Mouse (Mus musculus) 416B (cell line): ENCODE results near the gene Slc39a11.
A peak's percentile ranks its signal among the peaks of the same experiment; 100 is the strongest.
"Not testable (repeated sequence)": the region's sequence is repeated elsewhere in the genome, so short reads cannot be mapped to it uniquely, and the experiment has no call there.

ENCODE experiments used
- DNase-seq: peaks from one replicate; pipeline ENCODE4 v3.0.0; 2011; ENCODE audit warnings: low read depth

Gene Slc39a11

GRCm38 (mm10) chr11:113595144-113595543 is 54.7 kb downstream of the Slc39a11 start:
- DNase-seq = no peak

GRCm38 (mm10) chr11:113588936-113589335 is 60.9 kb downstream of the Slc39a11 start:
- no peak for DNase-seq

- no peak for DNase-seq
These were observed 63.5 kb downstream of the Slc39a11 start for GRCm38 (mm10) chr11:113586423-113586822.

GRCm38 (mm10) chr11:113583879-113584661 is 65.8 kb downstream of the Slc39a11 start:
- DNase-seq = no peak

GRCm38 (mm10) chr11:113577221-113577620 is 72.7 kb downstream of the Slc39a11 start:
- no peak for DNase-seq

GRCm38 (mm10) chr11:113572641-113573040 is 77.2 kb downstream of the Slc39a11 start:
- DNase-seq = no peak

- no peak for DNase-seq
These were observed 78.3 kb downstream of the Slc39a11 start for GRCm38 (mm10) chr11:113571616-113572015.

- no peak for DNase-seq
These were observed 80.9 kb downstream of the Slc39a11 start for GRCm38 (mm10) chr11:113568999-113569398.

GRCm38 (mm10) chr11:113567926-113568325 is 82.0 kb downstream of the Slc39a11 start:
- not testable (repeated sequence) for DNase-seq

- peak; percentile 90 for DNase-seq
These were observed 84.6 kb downstream of the Slc39a11 start for GRCm38 (mm10) chr11:113565006-113565995.

- DNase-seq = no peak
These were observed 87.6 kb downstream of the Slc39a11 start for GRCm38 (mm10) chr11:113562326-113562725.

GRCm38 (mm10) chr11:113560150-113560549 is 89.7 kb downstream of the Slc39a11 start:
- DNase-seq = no peak

- no peak for DNase-seq
These were observed 91.4 kb downstream of the Slc39a11 start for GRCm38 (mm10) chr11:113558505-113558904.

- no peak for DNase-seq
These were observed 93.7 kb downstream of the Slc39a11 start for GRCm38 (mm10) chr11:113556142-113556541.

GRCm38 (mm10) chr11:113554701-113555360 is 95.0 kb downstream of the Slc39a11 start:
- peak; percentile 26 for DNase-seq

- no peak for DNase-seq
These were observed 95.7 kb downstream of the Slc39a11 start for GRCm38 (mm10) chr11:113554194-113554593.

- no peak for DNase-seq
These were observed 96.3 kb downstream of the Slc39a11 start for GRCm38 (mm10) chr11:113553605-113554004.

- no peak for DNase-seq
These were observed 97.3 kb downstream of the Slc39a11 start for GRCm38 (mm10) chr11:113552539-113552938.

- DNase-seq = no peak
These were observed 103.5 kb downstream of the Slc39a11 start for GRCm38 (mm10) chr11:113546217-113546877.

- DNase-seq = peak; percentile 72
These were observed 105.8 kb downstream of the Slc39a11 start for GRCm38 (mm10) chr11:113544017-113544640.

- no peak for DNase-seq
These were observed 108.8 kb downstream of the Slc39a11 start for GRCm38 (mm10) chr11:113541073-113541472.
